Mouse (Mus musculus): ENCODE measurements around the gene Tsfm.

Tsfm gene

DNA sequence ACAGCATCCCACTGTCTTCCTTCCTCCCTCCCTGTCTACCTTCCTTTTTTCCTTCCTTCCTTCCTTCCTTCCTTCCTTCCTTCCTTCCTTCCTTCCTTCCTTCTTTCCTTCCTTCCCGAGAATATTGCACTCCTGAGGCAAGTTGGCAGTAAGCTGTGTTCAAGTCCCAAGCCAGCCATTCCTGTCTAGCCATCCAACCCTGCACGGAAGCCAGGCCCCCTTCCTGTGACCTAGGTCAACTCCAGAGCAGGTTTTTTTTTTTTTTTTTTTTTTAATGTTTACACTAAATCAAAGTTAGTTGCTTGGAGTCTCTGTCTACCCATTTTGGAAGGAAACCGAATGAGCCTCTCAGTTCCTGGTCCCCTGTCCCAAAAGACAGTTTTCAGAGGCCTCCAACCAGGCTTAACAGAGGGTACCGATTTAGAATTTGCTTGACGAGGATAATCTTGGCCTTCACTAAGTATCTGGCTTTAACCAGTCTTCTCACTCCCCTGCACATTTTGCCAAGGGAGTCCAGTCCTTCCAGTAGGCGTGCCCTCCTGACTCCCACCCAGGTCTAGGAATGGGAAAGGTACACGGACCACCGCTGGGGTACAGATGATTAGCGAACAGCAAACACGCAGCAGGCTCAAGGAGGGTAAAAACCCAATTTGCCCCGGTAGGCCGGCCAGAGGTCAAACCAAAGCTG is 59.1 kb downstream of the Tsfm start:
- peak; percentile 42 for DNase-seq (ENCODE audit: extremely low spot score, low read depth, low spot score)

DNA sequence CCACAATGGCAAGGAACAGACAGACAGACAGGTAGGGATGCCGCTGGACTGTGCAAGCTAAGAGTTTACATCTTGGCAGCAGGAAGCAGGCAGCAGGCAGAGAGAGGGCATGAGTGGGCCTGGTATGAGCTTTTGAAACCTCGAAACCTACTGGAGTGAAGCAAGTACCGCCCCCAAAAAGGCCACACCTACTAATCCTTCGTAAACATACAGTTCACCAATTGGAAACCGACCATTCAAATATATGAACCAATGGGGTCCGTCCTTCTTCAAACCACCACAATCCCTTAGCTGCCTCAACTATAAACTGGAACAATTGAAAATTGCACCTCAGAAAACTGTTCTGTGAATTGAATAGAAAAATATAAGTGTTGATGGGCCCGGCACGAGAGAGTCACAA is 66.8 kb downstream of the Tsfm start:
- DNase-seq (ENCODE audit: extremely low spot score, low read depth, low spot score): no peak

DNA sequence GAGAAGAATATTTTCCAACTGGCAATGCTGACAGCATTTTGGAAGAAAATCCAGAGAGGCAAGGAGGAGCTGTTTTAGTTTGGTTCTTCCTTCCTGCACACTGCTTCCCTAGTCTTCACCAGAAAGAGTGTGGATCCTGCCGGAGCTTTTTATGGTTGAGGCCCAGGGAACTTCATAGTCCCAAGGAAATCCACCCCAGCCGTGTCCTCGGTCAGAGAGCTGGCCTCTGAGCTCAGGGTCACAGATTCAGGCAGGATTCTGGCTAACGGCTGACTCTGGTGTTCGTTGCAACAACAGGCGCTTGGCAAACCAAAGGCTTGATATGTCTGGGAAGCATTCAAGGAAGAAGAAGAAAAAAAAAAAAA is 67.7 kb downstream of the Tsfm start:
- no peak for DNase-seq (ENCODE audit: extremely low spot score, low read depth, low spot score)

DNA sequence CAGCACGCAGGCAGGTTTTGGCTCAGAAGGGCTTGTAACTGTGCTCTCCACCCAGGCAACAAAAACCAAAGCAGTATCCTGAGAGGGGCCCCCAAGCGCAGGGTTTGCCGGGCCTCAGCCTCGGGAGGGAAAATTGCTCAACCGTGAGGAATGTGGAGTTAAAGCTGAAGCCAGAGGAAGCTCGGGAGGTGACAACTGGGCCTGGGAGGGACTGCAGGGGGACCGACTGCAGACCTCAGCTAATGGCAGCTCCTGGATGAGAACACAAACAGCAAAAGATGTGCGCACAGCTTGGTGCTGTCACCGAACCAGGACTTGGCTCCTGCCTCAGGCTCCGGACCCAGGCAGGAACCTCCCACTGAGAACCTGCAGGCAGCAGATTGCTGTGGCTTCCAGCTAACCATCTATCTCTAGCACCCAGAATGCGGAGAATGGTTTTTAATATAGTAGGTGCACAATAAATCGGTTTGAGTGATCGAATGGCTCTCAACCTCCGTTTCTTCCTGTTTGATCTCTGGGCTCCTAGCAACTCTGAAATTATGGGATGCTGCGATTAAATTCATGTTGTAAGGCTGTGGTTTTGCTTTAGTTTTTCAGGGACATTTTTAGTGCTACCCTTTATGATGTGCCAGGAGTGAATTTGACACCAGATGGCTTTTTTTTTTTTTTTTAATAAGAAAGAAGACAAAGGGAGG is 68.2 kb downstream of the Tsfm start:
- no peak for DNase-seq (ENCODE audit: extremely low spot score, low read depth, low spot score)

DNA sequence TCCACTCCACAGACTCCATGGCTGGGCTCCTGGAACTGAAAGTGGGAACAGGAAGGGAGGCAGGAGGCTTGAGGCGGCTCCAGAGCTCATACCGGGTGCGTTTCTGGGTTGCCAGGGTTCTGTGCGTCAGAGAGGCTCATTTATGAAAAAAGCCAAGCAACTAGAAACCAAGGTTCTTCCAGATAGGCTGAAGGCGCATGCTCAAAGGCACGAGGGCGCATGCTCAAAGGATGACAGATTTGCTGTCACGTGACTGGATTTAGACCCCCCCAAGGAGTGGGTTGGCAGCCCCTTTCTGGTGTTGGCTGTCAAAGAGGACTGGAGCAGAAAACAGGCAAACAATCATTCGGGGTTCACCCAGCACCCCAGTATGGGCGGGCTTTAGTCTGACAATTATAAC is 68.9 kb downstream of the Tsfm start:
- DNase-seq (ENCODE audit: extremely low spot score, low read depth, low spot score): no peak

All from hindlimb bud, embryonic 11.5 days (tissue).